In the genomic region with DNA sequence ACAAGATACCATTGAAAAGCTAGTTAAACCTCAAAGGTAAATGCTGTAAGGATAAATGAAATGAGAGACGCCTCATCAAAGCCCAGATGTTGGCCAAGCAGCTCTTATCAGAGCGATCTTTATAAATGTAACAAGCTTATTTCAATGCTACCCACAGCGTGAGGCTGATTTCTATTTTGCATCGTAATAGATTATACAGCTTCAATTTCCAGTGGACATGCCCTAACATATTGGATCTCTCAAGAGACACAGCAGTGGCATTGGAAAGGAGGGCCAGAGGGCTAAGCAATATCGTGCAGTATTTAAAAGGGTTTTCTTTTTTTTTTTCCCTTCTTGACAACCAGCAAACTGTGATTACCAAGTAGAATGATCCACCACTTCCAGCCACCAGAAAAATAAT, we compare ENCODE assay signal across 18 mouse cellular contexts.
A peak's percentile ranks its signal among the peaks of the same experiment; 100 is the strongest.
DNase-seq lines count a peak whose midpoint lies in the region; ATAC-seq and TF ChIP-seq lines count a peak whose summit lies in the region.
"Had no signal": no experiment of that assay in that cellular context is flagged by ENCODE, and none has a peak within 500 bp of the region (broad histone marks: within the 10 kb centered on the region; RNA-seq: fewer than 3 reads in every experiment).

No protein-coding gene starts in this region.

- no peaks in the 10 kb centered on the region for H3K27me3 ChIP-seq in hindbrain, embryonic 12.5 days
- no peaks in the 10 kb centered on the region for H3K27me3 ChIP-seq in hindbrain, postnatal 0 days (ENCODE audit: insufficient read depth, low read length)
- no peaks in the 10 kb centered on the region for H3K27me3 ChIP-seq in midbrain, embryonic 14.5 days (ENCODE audit: control insufficient read depth, insufficient read depth, low read length)
- H3K27me3 ChIP-seq in midbrain, embryonic 10.5 days (ENCODE audit: low read depth, poor library complexity, severe bottlenecking) = no peaks in the 10 kb centered on the region
- H3K27me3 ChIP-seq: embryonic facial prominence, embryonic 12.5 days; forebrain, embryonic 12.5 days; forebrain, embryonic 15.5 days had no signal

- no peak overlapping the region for H3K27ac ChIP-seq in hindbrain, embryonic 12.5 days
- H3K27ac ChIP-seq in hindbrain, postnatal 0 days = no peak overlapping the region
- H3K27ac ChIP-seq in midbrain, embryonic 14.5 days (replicated peaks; ENCODE audit: low read depth, low read length) = no peak overlapping the region
- H3K27ac ChIP-seq in midbrain, embryonic 10.5 days (replicated peaks) = no peak overlapping the region
- H3K27ac ChIP-seq: embryonic facial prominence, embryonic 10.5 days; embryonic facial prominence, embryonic 12.5 days; forebrain, embryonic 12.5 days; forebrain, embryonic 15.5 days had no signal

- H3K4me1 ChIP-seq in hindbrain, embryonic 12.5 days = no peaks in the 10 kb centered on the region
- no peaks in the 10 kb centered on the region for H3K4me1 ChIP-seq in hindbrain, postnatal 0 days (ENCODE audit: insufficient read depth, low read length)
- no peaks in the 10 kb centered on the region for H3K4me1 ChIP-seq in midbrain, embryonic 14.5 days (ENCODE audit: control insufficient read depth, insufficient read depth, low read length)
- no peaks in the 10 kb centered on the region for H3K4me1 ChIP-seq in midbrain, embryonic 10.5 days
- H3K4me1 ChIP-seq: embryonic facial prominence, embryonic 10.5 days; embryonic facial prominence, embryonic 12.5 days; forebrain, embryonic 12.5 days; forebrain, embryonic 15.5 days had no signal

- DNase-seq in hindbrain, postnatal 0 days (ENCODE audit: low spot score) = no peak
- DNase-seq in midbrain, embryonic 14.5 days = peak; percentile 31
- no peak for DNase-seq in midbrain, embryonic 10.5 days (ENCODE audit: low spot score)
- DNase-seq in retina, postnatal 1 day = no peak
- DNase-seq: adrenal gland, adult 2 months; adrenal gland, postnatal 10 days; adrenal gland, postnatal 25 days; cerebellum, adult 11-12 months; cerebellum, adult 2 months; cerebellum, adult 9-10 months; cerebellum, postnatal 10 days; cerebellum, postnatal 25 days; forebrain, postnatal 0 days had no signal

- no peak overlapping the region for H3K9ac ChIP-seq in hindbrain, embryonic 12.5 days
- H3K9ac ChIP-seq in hindbrain, postnatal 0 days (replicated peaks; ENCODE audit: low read length) = no peak overlapping the region
- H3K9ac ChIP-seq in midbrain, embryonic 14.5 days (replicated peaks; ENCODE audit: low read length) = no peak overlapping the region
- H3K9ac ChIP-seq: embryonic facial prominence, embryonic 12.5 days; forebrain, embryonic 12.5 days; forebrain, embryonic 15.5 days; forebrain, postnatal 0 days had no signal

- no peak overlapping the region for H3K4me3 ChIP-seq in hindbrain, embryonic 12.5 days
- no peak overlapping the region for H3K4me3 ChIP-seq in hindbrain, postnatal 0 days (ENCODE audit: low read length)
- H3K4me3 ChIP-seq in midbrain, embryonic 14.5 days (replicated peaks; ENCODE audit: low read depth, low read length) = no peak overlapping the region
- H3K4me3 ChIP-seq in midbrain, embryonic 10.5 days = no peak overlapping the region
- H3K4me3 ChIP-seq: embryonic facial prominence, embryonic 10.5 days; embryonic facial prominence, embryonic 12.5 days; forebrain, embryonic 12.5 days; forebrain, embryonic 15.5 days had no signal

- H3K36me3 ChIP-seq in hindbrain, embryonic 12.5 days = no peaks in the 10 kb centered on the region
- H3K36me3 ChIP-seq in hindbrain, postnatal 0 days (ENCODE audit: insufficient read depth, low read length) = no peaks in the 10 kb centered on the region
- no peaks in the 10 kb centered on the region for H3K36me3 ChIP-seq in midbrain, embryonic 14.5 days (ENCODE audit: control insufficient read depth, insufficient read depth, low read length)
- H3K36me3 ChIP-seq in midbrain, embryonic 10.5 days = no peaks in the 10 kb centered on the region
- H3K36me3 ChIP-seq: embryonic facial prominence, embryonic 10.5 days; embryonic facial prominence, embryonic 12.5 days; forebrain, embryonic 12.5 days; forebrain, embryonic 15.5 days had no signal

- WGBS in hindbrain, embryonic 12.5 days = 70% methylated on average over 5 of the region's 5 CpGs
- 62% methylated on average over 5 of the region's 5 CpGs for WGBS in hindbrain, postnatal 0 days
- 50% methylated on average over 5 of the region's 5 CpGs for WGBS in midbrain, embryonic 14.5 days
- WGBS in midbrain, embryonic 10.5 days = 85% methylated on average over 5 of the region's 5 CpGs

- ATAC-seq in hindbrain, embryonic 12.5 days (ENCODE audit: low FRiP score) = peak; percentile 69; the same call in 1 of the 2 replicates
- no peak for ATAC-seq in hindbrain, postnatal 0 days
- no peak for ATAC-seq in midbrain, embryonic 14.5 days (ENCODE audit: low FRiP score, low TSS enrichment)
- ATAC-seq: forebrain, embryonic 15.5 days; forebrain, postnatal 0 days had no signal

- no peak for TF ChIP-seq CTCF in hindbrain, postnatal 0 days (IDR thresholded peaks at IDR 0.05; ENCODE audit: low read depth)

- H3K4me2 ChIP-seq in hindbrain, embryonic 12.5 days (replicated peaks) = no peak overlapping the region
- no peak overlapping the region for H3K4me2 ChIP-seq in hindbrain, postnatal 0 days (ENCODE audit: low read depth, low read length)
- no peak overlapping the region for H3K4me2 ChIP-seq in midbrain, embryonic 14.5 days (ENCODE audit: low read length)
- H3K4me2 ChIP-seq: embryonic facial prominence, embryonic 12.5 days; forebrain, embryonic 12.5 days; forebrain, embryonic 15.5 days had no signal

- no peaks in the 10 kb centered on the region for H3K9me3 ChIP-seq in hindbrain, embryonic 12.5 days (replicated peaks)
- no peaks in the 10 kb centered on the region for H3K9me3 ChIP-seq in hindbrain, postnatal 0 days (ENCODE audit: low read length)
- no peaks in the 10 kb centered on the region for H3K9me3 ChIP-seq in midbrain, embryonic 14.5 days (ENCODE audit: control insufficient read depth, low read length)
- H3K9me3 ChIP-seq in midbrain, embryonic 10.5 days (replicated peaks) = no peaks in the 10 kb centered on the region
- H3K9me3 ChIP-seq: embryonic facial prominence, embryonic 10.5 days; embryonic facial prominence, embryonic 12.5 days; forebrain, embryonic 12.5 days; forebrain, embryonic 15.5 days had no signal
